Comparison of ENCODE assay signal across 11 mouse cellular contexts in the genomic region with DNA sequence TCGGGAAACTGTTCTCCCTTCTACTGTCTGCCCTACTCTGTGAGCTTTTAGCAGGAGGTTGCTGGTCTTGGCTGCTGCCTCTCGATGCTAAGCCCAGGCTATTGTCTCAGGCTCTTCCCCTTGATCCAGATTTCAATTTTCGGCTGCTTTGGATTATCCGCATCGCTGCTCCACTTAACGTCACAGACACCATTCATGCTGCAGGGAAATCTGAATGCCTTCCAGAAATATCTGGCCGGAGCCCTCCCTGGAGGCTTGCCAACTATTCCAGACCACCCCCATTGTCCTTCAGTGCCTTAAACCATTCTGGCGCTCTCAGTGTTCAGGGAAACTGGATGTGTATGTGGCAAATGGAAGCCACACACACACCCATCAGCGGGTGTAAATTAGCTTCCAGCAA.
DNase-seq lines count a peak whose midpoint lies in the region; ATAC-seq lines count a peak whose summit lies in the region.
"Had no signal": no experiment of that assay in that cellular context is flagged by ENCODE, and none has a peak within 500 bp of the region (broad histone marks: within the 10 kb centered on the region; RNA-seq: fewer than 3 reads in every experiment).

No protein-coding gene starts in this region.

- H3K4me2 ChIP-seq in forebrain, embryonic 12.5 days: no peak overlapping the region
- H3K4me2 ChIP-seq in hindbrain, embryonic 13.5 days: no peak overlapping the region
- no peak overlapping the region for H3K4me2 ChIP-seq in neural tube, embryonic 13.5 days

- peak; percentile 83 for DNase-seq in left cerebral cortex, postnatal 4 days
- no peak for DNase-seq in left cerebral cortex, adult 11 months (ENCODE audit: low spot score)
- DNase-seq in thymus, postnatal 14 days: no peak
- DNase-seq: cerebellum, adult 18-20 months; kidney, adult 2 months; thymus, postnatal 4 days had no signal

- no peaks in the 10 kb centered on the region for H3K27me3 ChIP-seq in forebrain, embryonic 12.5 days
- no peaks in the 10 kb centered on the region for H3K27me3 ChIP-seq in hindbrain, embryonic 13.5 days
- no peaks in the 10 kb centered on the region for H3K27me3 ChIP-seq in neural tube, embryonic 13.5 days

- peak; percentile 74 for ATAC-seq in forebrain, embryonic 12.5 days (ENCODE audit: low FRiP score)
- ATAC-seq in hindbrain, embryonic 13.5 days (ENCODE audit: low FRiP score): peak; percentile 59
- peak; percentile 38; the same call in 1 of the 2 replicates for ATAC-seq in neural tube, embryonic 13.5 days (ENCODE audit: low read depth)
- no peak for ATAC-seq in monocyte, adult 5-6 weeks (replicated peaks; ENCODE audit: insufficient number of reproducible peaks, low FRiP score, low TSS enrichment, poor library complexity, severe bottlenecking)

- WGBS in forebrain, embryonic 12.5 days: 8% methylated on average over 9 of the region's 9 CpGs
- 23% methylated on average over 9 of the region's 9 CpGs for WGBS in hindbrain, embryonic 13.5 days
- 32% methylated on average over 9 of the region's 9 CpGs for WGBS in neural tube, embryonic 13.5 days

- no peaks in the 10 kb centered on the region for H3K36me3 ChIP-seq in forebrain, embryonic 12.5 days (replicated peaks)
- H3K36me3 ChIP-seq in hindbrain, embryonic 13.5 days: no peaks in the 10 kb centered on the region
- H3K36me3 ChIP-seq in neural tube, embryonic 13.5 days: no peaks in the 10 kb centered on the region

- H3K9me3 ChIP-seq in forebrain, embryonic 12.5 days: no peaks in the 10 kb centered on the region
- H3K9me3 ChIP-seq in hindbrain, embryonic 13.5 days: no peaks in the 10 kb centered on the region
- no peaks in the 10 kb centered on the region for H3K9me3 ChIP-seq in neural tube, embryonic 13.5 days

- H3K4me3 ChIP-seq in forebrain, embryonic 12.5 days (replicated peaks): no peak overlapping the region
- H3K4me3 ChIP-seq in hindbrain, embryonic 13.5 days: no peak overlapping the region
- H3K4me3 ChIP-seq in neural tube, embryonic 13.5 days: no peak overlapping the region
- H3K4me3 ChIP-seq: erythroblast, embryonic 14.5 days had no signal

- peak overlapping the region; percentile 59; the same call in 1 of the 2 replicates for H3K27ac ChIP-seq in forebrain, embryonic 12.5 days
- peak overlapping the region; percentile 45 for H3K27ac ChIP-seq in hindbrain, embryonic 13.5 days
- peak overlapping the region; percentile 49 for H3K27ac ChIP-seq in neural tube, embryonic 13.5 days (replicated peaks)

- intact Hi-C loops in left cerebral cortex, postnatal 4 days (cut with DNase I): loop anchor here (10.0 kb wide), 1 partner anchor 287 kb away; no protein-coding TSS in a partner anchor

- no peak overlapping the region for H3K9ac ChIP-seq in forebrain, embryonic 12.5 days
- no peak overlapping the region for H3K9ac ChIP-seq in hindbrain, embryonic 13.5 days
- no peak overlapping the region for H3K9ac ChIP-seq in neural tube, embryonic 13.5 days

- peaks cover 12% of the 10 kb centered on the region for H3K4me1 ChIP-seq in forebrain, embryonic 12.5 days
- H3K4me1 ChIP-seq in hindbrain, embryonic 13.5 days (replicated peaks): peaks cover 19% of the 10 kb centered on the region
- peaks cover 21% of the 10 kb centered on the region for H3K4me1 ChIP-seq in neural tube, embryonic 13.5 days (replicated peaks)
